Mouse (Mus musculus) kidney, embryonic 14.5 days (tissue): ENCODE measurements around the gene Gm15557. TPM values are rescaled to one million over a fixed set of nuclear protein-coding genes. Genes with fewer than 3 reads are reported as not detected.

Experiments used
- ATAC-seq: fragments of 200-750 bp; cut with Nextera tagmentation; 2 replicates; pipeline ENCODE4 v1.8.0; 2017; ENCODE audit warnings: moderate number of reproducible peaks, mild to moderate bottlenecking, moderate TSS enrichment, moderate library complexity; ENCODE audit not compliant: low FRiP score, low TSS enrichment
- H3K27ac ChIP-seq: fragments of 300-500 bp; sonication (generic); 2 replicates; pipeline ENCODE4 v1.5.1; 2014; ENCODE audit warnings: low read depth, mild to moderate bottlenecking, low read length, moderate library complexity, mixed read lengths
- H3K27me3 ChIP-seq: fragments of 300-500 bp; sonication (generic); 2 replicates; pipeline ENCODE4 v1.6.1; 2014; ENCODE audit warnings: mild to moderate bottlenecking, low read length; ENCODE audit not compliant: control insufficient read depth, insufficient read depth
- H3K36me3 ChIP-seq: fragments of 300-500 bp; sonication (generic); 2 replicates; pipeline ENCODE4 v1.6.1; 2014; ENCODE audit warnings: low read length, mixed read lengths; ENCODE audit not compliant: control insufficient read depth, insufficient read depth
- H3K4me1 ChIP-seq: fragments of 300-500 bp; sonication (generic); 2 replicates; pipeline ENCODE4 v1.6.1; 2014; ENCODE audit warnings: low read length, mixed read lengths; ENCODE audit not compliant: control insufficient read depth, insufficient read depth
- H3K4me2 ChIP-seq: fragments of 300-500 bp; sonication (generic); replicated peaks from 2 replicates; pipeline ENCODE4 v1.6.1; 2014; ENCODE audit warnings: low read depth, mild to moderate bottlenecking, low read length
- H3K4me3 ChIP-seq: fragments of 300-500 bp; sonication (generic); 2 replicates; pipeline ENCODE4 v1.5.1; 2014; ENCODE audit warnings: mild to moderate bottlenecking, low read length
- H3K9ac ChIP-seq: fragments of 300-500 bp; sonication (generic); 2 replicates; pipeline ENCODE4 v1.6.1; 2014; ENCODE audit warnings: low read depth, mild to moderate bottlenecking, low read length, moderate library complexity
- H3K9me3 ChIP-seq: fragments of 300-500 bp; sonication (generic); 2 replicates; pipeline ENCODE4 v1.6.1; 2016; ENCODE audit warnings: low read length; ENCODE audit not compliant: control insufficient read depth
- WGBS: fragments of 180-500 bp; shearing (Covaris S2); extraction: QIAGEN DNeasy Blood & Tissue Kit; methylation state at CpG from one replicate; pipeline ENCODE4 v1.1.7; 2014; 5-methylcytosine and 5-hydroxymethylcytosine counted together
- polyA plus RNA-seq: library from polyadenylated mRNA; unstranded; fragments of >200 nt; fragmentation: Nextera tagmentation; extraction: Ambion mirVana; gene quantifications from 2 replicates; pipeline ENCODE4 v1.2.1, GENCODE M21; 2014

Gm15557 gene
- polyA plus RNA-seq, 1 experiment from 2014 or later = not detected

DNA sequence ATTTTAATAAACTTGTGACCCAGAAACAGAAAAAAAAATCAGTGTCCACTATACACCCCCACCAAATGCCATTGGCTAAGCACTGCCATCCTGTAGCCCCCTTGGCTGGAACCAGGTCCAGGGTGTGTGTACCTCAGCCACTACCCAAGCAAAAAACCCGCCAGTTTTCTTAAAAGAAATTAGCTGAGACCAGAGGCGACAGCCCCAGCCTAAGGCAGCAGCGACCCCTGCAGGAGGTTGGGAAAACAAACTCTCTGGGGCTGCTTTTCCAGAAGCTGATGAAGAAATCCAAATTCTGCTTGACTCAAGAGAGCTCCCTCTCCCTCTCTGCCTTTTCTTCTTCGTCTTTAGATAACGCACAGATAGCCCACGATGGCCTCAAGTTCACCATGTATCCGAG lies 5.5 kb downstream of the Gm15557 start:
- Histone ChIP-seq H3K4me3 (no peak overlapping the region), H3K27ac (no peak overlapping the region), H3K36me3 (no peaks in the 10 kb centered on the region), H3K27me3 (no peaks in the 10 kb centered on the region), H3K9ac (no peak overlapping the region), H3K9me3 (no peaks in the 10 kb centered on the region), H3K4me1 (peaks cover 9% of the 10 kb centered on the region; the same call in 1 of the 2 replicates), H3K4me2 (no peak overlapping the region)
- WGBS = under 1% methylated on average over 7 of the region's 7 CpGs
- no peak for ATAC-seq

DNA sequence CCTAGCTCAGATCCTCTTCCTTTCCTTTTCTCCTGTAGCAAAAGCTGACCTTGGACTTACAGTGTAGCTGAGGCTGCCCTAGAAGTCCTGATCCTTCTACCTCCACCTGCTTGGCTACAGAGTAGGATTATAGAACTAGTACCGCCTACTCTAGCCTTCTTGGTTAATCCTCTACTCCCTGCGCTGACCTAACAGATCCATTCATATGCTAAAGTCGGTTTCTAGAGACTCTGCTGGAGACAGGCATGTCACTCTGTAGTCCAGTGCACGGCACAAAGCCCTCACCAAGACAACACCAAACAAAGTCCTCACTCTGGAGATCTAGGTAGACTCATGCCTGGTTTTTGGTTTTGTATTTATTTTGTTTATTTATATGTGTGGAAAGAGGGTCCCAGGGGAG lies 6.0 kb downstream of the Gm15557 start:
- Histone ChIP-seq H3K9me3 (no peaks in the 10 kb centered on the region), H3K36me3 (no peaks in the 10 kb centered on the region), H3K4me3 (no peak overlapping the region), H3K27ac (no peak overlapping the region), H3K27me3 (no peaks in the 10 kb centered on the region), H3K4me2 (no peak overlapping the region), H3K9ac (no peak overlapping the region), H3K4me1 (peaks cover 9% of the 10 kb centered on the region; the same call in 1 of the 2 replicates)
- WGBS = 29% methylated on average over 4 of the region's 4 CpGs
- no peak for ATAC-seq

- Histone ChIP-seq H3K27ac (no peak overlapping the region), H3K36me3 (no peaks in the 10 kb centered on the region), H3K4me3 (no peak overlapping the region), H3K9me3 (no peaks in the 10 kb centered on the region), H3K4me2 (no peak overlapping the region), H3K27me3 (no peaks in the 10 kb centered on the region), H3K4me1 (peaks cover 9% of the 10 kb centered on the region; the same call in 1 of the 2 replicates), H3K9ac (no peak overlapping the region)
- ATAC-seq = no peak
- WGBS = 61% methylated on average over 5 of the region's 5 CpGs
Observed at GRCm38 (mm10) chr2:155947390-155948002, 7.0 kb downstream of the Gm15557 start.

DNA sequence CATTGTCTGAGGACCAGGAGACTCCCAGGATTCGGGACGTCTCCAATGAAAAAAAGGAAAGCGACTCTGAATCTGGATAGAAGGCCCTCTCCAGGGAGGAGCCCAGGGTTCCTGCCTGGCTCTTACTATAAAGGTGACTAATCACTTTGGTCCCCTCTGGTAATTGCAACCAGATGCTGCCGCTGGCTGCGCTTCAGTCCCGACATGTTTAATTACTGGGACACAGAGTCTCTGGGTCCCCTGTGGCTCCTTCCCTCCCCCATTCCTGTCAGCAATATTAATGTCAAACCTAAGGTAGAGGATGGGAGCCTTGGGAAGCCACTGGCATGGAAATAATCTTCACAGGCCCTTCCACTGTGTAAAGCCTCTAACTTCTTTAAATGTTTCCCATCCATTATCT lies 8.8 kb downstream of the Gm15557 start:
- H3K4me3 ChIP-seq = no peak overlapping the region
- H3K4me2 ChIP-seq = no peak overlapping the region
- no peaks in the 10 kb centered on the region for H3K9me3 ChIP-seq
- no peak overlapping the region for H3K9ac ChIP-seq
- peaks cover 3% of the 10 kb centered on the region; the same call in 1 of the 2 replicates for H3K4me1 ChIP-seq
- no peak for ATAC-seq
- WGBS = 6% methylated on average over 6 of the region's 6 CpGs
- no peaks in the 10 kb centered on the region for H3K36me3 ChIP-seq
- H3K27me3 ChIP-seq = no peaks in the 10 kb centered on the region
- no peak overlapping the region for H3K27ac ChIP-seq

GRCm38 (mm10) chr2:155952006-155952405 lies 11.5 kb downstream of the Gm15557 start:
- Histone ChIP-seq H3K9me3 (no peaks in the 10 kb centered on the region), H3K36me3 (no peaks in the 10 kb centered on the region), H3K27ac (no peak overlapping the region), H3K4me3 (no peak overlapping the region), H3K4me2 (no peak overlapping the region), H3K4me1 (no peaks in the 10 kb centered on the region), H3K9ac (no peak overlapping the region), H3K27me3 (no peaks in the 10 kb centered on the region)
- ATAC-seq = no peak

DNA sequence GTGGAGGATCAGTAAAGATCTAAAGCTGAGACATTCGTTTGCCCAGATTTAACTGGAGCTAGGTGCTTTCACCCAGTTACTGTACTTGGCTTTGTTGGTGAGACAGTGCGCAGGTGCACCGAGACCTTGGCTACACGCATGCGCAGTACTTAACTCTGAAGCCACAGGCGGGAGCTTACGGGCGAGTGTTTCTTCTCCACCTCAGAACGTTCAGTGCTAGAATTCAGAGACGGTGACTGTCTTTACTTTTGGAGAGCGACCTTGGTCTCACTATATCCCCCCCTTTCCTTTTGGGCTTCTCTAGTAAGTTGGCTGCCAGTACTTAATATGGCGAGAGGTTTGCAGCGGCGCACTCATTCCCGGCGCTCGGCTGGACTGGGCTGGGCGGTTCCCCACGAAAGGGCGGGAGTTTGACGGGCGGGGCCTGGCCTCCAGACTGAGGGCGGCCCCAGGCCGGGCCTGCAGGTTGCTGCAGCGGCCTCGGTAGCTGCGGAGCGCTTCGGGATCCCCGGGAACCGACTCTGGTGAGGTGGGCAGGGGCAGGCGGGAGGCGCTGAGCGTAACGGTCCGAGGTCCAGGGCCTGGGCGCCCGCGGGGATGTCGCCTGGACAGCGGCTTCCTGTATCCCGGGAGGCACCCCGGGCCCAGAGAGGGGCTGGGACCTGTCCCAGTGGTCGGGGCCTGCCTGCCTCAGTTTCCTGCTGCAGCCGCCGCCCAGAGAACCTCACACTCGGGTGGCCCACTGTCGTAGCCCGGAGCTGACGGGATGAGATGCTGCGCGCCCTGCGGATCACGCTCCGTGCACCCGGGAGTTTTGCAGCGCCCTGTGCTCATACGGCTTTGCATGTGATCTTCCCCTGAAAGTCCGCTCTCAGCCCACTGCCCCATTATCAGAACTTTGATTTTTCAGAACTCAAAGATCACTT lies 15.9 kb downstream of the Gm15557 start, which contains the start of gene Cep250:
Cep250 (plus strand) TSS at position 325 of the 926 bp plus-strand sequence.
- no peaks in the 10 kb centered on the region for H3K36me3 ChIP-seq
- H3K4me3 ChIP-seq = peak within 1 kb of the TSS; percentile 91
- H3K4me2 ChIP-seq = peak within 1 kb of the TSS; percentile 60
- no peaks in the 10 kb centered on the region for H3K27me3 ChIP-seq
- no peaks in the 10 kb centered on the region for H3K9me3 ChIP-seq
- peaks cover 5% of the 10 kb centered on the region; the same call in 1 of the 2 replicates for H3K4me1 ChIP-seq
- H3K9ac ChIP-seq = peak within 1 kb of the TSS; percentile 96
- peak within 1 kb of the TSS; percentile 81 for H3K27ac ChIP-seq
- WGBS = under 1% methylated on average over 58 of the region's 59 CpGs
- peak; percentile 98 for ATAC-seq

DNA sequence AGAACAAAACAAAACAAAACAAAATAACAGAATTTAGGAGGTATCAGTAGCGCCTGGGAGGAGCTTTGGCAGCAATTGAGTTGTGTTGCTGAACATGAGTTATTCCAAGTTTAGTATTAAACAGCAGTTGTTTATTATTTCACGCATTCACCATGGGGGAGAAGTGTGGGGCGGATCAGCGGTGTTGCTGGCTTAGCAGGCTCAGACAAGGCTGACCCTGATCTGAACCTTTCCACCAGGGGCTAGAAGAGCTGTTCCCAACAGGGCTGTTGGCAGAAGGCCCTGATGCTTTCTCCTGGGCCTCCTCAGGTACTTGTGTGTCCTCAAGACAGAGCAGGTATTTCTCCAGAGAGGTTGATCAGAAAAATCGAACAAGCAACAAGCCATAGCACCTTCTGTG lies 19.5 kb downstream of the Gm15557 start:
- Histone ChIP-seq H3K4me1 (peaks cover 5% of the 10 kb centered on the region; the same call in 1 of the 2 replicates), H3K27me3 (no peaks in the 10 kb centered on the region), H3K36me3 (peaks cover 28% of the 10 kb centered on the region), H3K4me2 (no peak overlapping the region), H3K9me3 (no peaks in the 10 kb centered on the region), H3K27ac (no peak overlapping the region), H3K9ac (no peak overlapping the region), H3K4me3 (no peak overlapping the region)
- no peak for ATAC-seq
- 87% methylated on average over 5 of the region's 5 CpGs for WGBS

GRCm38 (mm10) chr2:155961862-155962261 lies 21.3 kb downstream of the Gm15557 start:
- ATAC-seq = no peak
- Histone ChIP-seq H3K27me3 (no peaks in the 10 kb centered on the region), H3K9ac (no peak overlapping the region), H3K9me3 (no peaks in the 10 kb centered on the region), H3K4me1 (peaks cover 5% of the 10 kb centered on the region; the same call in 1 of the 2 replicates), H3K36me3 (peaks cover 45% of the 10 kb centered on the region), H3K27ac (no peak overlapping the region), H3K4me3 (no peak overlapping the region), H3K4me2 (no peak overlapping the region)
- 79% methylated on average over 10 of the region's 10 CpGs for WGBS

DNA sequence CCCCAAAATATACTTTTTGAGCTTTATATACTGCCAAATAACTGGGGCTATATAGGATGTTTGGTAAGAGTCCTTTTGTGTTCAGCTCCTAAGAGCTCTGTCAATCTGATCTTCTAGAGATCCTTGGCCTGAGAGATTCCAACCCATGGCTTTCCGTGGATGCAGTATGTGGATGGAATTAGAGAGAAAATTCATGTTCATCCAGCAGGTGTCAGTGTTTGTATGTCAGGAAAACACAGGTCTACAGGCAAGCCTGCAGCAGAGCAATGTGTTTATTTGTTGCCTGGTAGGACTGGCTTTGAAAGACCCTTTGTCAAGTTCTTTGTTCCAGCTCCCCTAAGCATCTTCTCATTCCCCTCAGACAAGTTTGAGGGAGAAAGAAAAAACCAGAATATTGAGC lies 22.5 kb downstream of the Gm15557 start:
- H3K27me3 ChIP-seq = no peaks in the 10 kb centered on the region
- no peak overlapping the region for H3K9ac ChIP-seq
- 44% methylated on average over 1 of the region's 1 CpGs for WGBS
- no peaks in the 10 kb centered on the region for H3K4me1 ChIP-seq
- no peak overlapping the region for H3K27ac ChIP-seq
- H3K4me2 ChIP-seq = no peak overlapping the region
- H3K9me3 ChIP-seq = no peaks in the 10 kb centered on the region
- no peak overlapping the region for H3K4me3 ChIP-seq
- peaks cover 56% of the 10 kb centered on the region for H3K36me3 ChIP-seq
- no peak for ATAC-seq
